Mouse (Mus musculus) kidney, embryonic 15.5 days (tissue): Measurements from ENCODE around the gene Sufu. TPM values are rescaled to one million over a fixed set of nuclear protein-coding genes. Genes with fewer than 3 reads are reported as not detected.

Experiments
- ATAC-seq: fragments of 200-750 bp; cut with Nextera tagmentation; replicated peaks from 2 replicates; pipeline ENCODE4 v1.8.0; 2017; ENCODE audit warnings: moderate TSS enrichment; ENCODE audit not compliant: low FRiP score
- H3K27ac ChIP-seq: fragments of 300-500 bp; sonication (generic); 2 replicates; pipeline ENCODE4 v1.5.1; 2015; ENCODE audit warnings: mild to moderate bottlenecking, inconsistent platforms
- H3K27me3 ChIP-seq: fragments of 300-500 bp; sonication (generic); 2 replicates; pipeline ENCODE4 v1.6.1; 2015; ENCODE audit warnings: inconsistent platforms
- H3K36me3 ChIP-seq: fragments of 300-500 bp; sonication (generic); 2 replicates; pipeline ENCODE4 v1.6.1; 2015; ENCODE audit warnings: inconsistent platforms
- H3K4me1 ChIP-seq: fragments of 300-500 bp; sonication (generic); 2 replicates; pipeline ENCODE4 v1.6.1; 2015; ENCODE audit warnings: inconsistent platforms
- H3K4me2 ChIP-seq: fragments of 300-500 bp; sonication (generic); 2 replicates; pipeline ENCODE4 v1.6.1; 2015; ENCODE audit warnings: moderate library complexity, mild to moderate bottlenecking, inconsistent platforms
- H3K4me3 ChIP-seq: fragments of 300-500 bp; sonication (generic); replicated peaks from 2 replicates; pipeline ENCODE4 v1.5.1; 2015; ENCODE audit warnings: mild to moderate bottlenecking, inconsistent platforms
- H3K9ac ChIP-seq: fragments of 300-500 bp; sonication (generic); 2 replicates; pipeline ENCODE4 v1.6.1; 2015; ENCODE audit warnings: mild to moderate bottlenecking, inconsistent platforms
- H3K9me3 ChIP-seq: fragments of 300-500 bp; sonication (generic); replicated peaks from 2 replicates; pipeline ENCODE4 v1.6.1; 2016; ENCODE audit warnings: inconsistent platforms
- WGBS: fragments of 180-500 bp; shearing (Covaris S2); methylation state at CpG from one replicate; pipeline ENCODE4 v1.1.7; 2015; ENCODE audit warnings: mixed read lengths; 5-methylcytosine and 5-hydroxymethylcytosine counted together
- polyA plus RNA-seq: library from polyadenylated mRNA; unstranded; fragments of >200 nt; fragmentation: Nextera tagmentation; extraction: Ambion mirVana; gene quantifications from 2 replicates; pipeline ENCODE4 v1.2.1, GENCODE M21; 2015

The Sufu gene
- polyA plus RNA-seq, 1 experiment from 2014 or later = 46.5 TPM

DNA sequence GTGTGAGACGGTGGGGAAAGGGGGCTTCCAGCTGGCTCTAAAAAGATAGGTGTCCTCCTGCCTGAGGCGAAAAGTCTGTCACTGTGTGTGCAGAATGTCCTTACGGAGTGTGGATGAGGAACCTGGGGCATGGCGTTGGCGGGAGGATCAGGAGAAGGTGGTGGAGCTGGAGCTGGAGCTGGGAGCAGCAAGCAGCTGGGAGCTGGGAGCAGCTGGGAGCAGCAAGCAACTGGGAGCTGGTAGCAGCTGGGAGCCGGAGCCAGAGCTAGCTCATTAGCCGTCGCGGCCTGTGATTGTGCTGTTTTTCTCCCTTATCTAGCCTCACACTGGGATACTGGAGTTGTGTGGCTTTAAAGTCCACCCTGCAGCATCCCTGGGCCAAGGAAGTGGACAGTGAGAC lies 19.6 kb downstream of the Sufu start:
- WGBS = 77% methylated on average over 9 of the region's 9 CpGs
- Histone ChIP-seq H3K4me1 (peaks cover 22% of the 10 kb centered on the region), H3K9ac (no peak overlapping the region), H3K36me3 (peaks cover under 1% of the 10 kb centered on the region; the same call in 1 of the 2 replicates), H3K4me2 (no peak overlapping the region), H3K27ac (no peak overlapping the region), H3K9me3 (no peaks in the 10 kb centered on the region), H3K4me3 (no peak overlapping the region), H3K27me3 (no peaks in the 10 kb centered on the region)
- ATAC-seq = no peak

DNA sequence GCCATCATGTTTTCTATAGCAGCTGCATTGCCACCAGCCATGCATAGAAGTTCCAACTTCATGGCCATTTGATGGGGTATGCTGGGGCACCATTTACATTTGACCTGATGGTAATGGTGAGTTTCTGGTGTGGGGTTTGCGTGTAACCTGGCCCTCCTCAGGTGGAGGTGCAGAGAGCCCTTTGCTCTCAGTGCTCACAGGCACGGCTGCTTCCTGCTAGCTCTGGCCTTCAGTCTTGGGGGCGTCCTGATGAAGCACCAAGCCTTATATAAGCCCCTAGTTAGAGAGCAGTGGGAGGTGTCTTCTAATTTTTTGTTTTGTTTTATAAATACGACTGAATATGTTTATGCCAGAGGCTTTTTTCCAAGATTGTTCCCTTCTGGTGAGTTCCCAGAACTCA lies 21.4 kb downstream of the Sufu start:
- Histone ChIP-seq H3K4me2 (no peak overlapping the region), H3K9me3 (no peaks in the 10 kb centered on the region), H3K27me3 (no peaks in the 10 kb centered on the region), H3K27ac (no peak overlapping the region), H3K36me3 (no peaks in the 10 kb centered on the region), H3K9ac (no peak overlapping the region), H3K4me1 (peaks cover 38% of the 10 kb centered on the region), H3K4me3 (no peak overlapping the region)
- WGBS = 75% methylated on average over 4 of the region's 4 CpGs
- ATAC-seq = no peak

GRCm38 (mm10) chr19:46420410-46420809 lies 23.7 kb downstream of the Sufu start:
- 0 out of 2 replicates have a peak overlapping the region, but pooled peaks have one; percentile 37 for H3K27ac ChIP-seq
- no peak overlapping the region for H3K4me3 ChIP-seq
- H3K9ac ChIP-seq = no peak overlapping the region
- peaks cover 7% of the 10 kb centered on the region for H3K36me3 ChIP-seq
- H3K27me3 ChIP-seq = no peaks in the 10 kb centered on the region
- no peak for ATAC-seq
- H3K9me3 ChIP-seq = no peaks in the 10 kb centered on the region
- peaks cover 44% of the 10 kb centered on the region for H3K4me1 ChIP-seq
- H3K4me2 ChIP-seq = no peak overlapping the region
- 83% methylated on average over 7 of the region's 7 CpGs for WGBS

DNA sequence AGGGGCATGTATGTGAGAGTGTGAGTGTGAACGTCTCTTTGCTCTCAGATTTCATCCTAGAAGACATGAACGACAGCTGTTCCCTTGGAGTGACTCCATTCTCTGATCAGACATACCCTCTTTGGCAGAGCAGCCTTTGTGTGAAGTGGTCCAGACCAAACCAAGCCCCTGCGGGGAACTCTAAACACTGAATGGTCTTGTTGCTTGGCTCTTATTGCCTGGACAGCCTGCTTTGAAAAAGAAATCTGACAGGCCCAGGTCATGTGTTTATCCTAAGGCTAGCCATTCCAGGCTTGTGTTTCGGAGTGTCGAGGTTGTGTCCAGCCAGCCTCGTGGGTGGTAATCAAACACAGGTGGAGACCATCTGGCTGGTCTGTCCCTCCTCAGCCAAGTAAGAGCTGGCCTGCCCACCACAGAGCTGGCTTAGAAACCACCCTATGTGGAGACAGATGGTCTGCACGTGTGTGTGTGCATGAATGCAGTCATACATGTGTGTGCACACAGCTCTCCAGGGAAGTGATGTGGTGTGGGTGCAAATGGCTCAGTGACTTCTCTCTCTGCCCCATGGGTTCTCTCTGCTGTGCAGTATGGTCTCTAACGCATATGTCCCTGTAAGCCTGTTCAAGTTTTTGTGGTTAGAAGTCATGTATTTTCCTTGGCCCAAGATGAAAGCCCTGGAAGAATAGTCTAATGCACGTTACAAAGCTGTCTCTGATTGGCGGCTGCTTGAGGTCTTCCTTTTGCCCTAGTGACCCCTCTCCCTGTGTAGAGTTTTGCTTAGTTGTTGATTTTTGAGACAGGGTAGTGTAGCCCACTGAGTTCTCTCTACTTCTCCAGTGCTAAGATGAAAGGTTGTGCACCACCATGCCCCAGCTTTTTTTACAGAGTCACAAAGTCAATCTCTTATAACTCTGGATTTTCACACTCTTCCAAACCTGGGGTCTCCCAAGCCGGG lies 26.0 kb downstream of the Sufu start:
- 40% methylated on average over 11 of the region's 11 CpGs for WGBS
- H3K4me1 ChIP-seq = peaks cover 44% of the 10 kb centered on the region
- H3K36me3 ChIP-seq = peaks cover 27% of the 10 kb centered on the region
- no peak overlapping the region for H3K4me3 ChIP-seq
- H3K9ac ChIP-seq = no peak overlapping the region
- H3K9me3 ChIP-seq = no peaks in the 10 kb centered on the region
- H3K27me3 ChIP-seq = no peaks in the 10 kb centered on the region
- H3K4me2 ChIP-seq = no peak overlapping the region
- 0 out of 2 replicates have a peak, but pooled peaks have one; percentile 28 for ATAC-seq
- peak overlapping the region; percentile 73 for H3K27ac ChIP-seq

DNA sequence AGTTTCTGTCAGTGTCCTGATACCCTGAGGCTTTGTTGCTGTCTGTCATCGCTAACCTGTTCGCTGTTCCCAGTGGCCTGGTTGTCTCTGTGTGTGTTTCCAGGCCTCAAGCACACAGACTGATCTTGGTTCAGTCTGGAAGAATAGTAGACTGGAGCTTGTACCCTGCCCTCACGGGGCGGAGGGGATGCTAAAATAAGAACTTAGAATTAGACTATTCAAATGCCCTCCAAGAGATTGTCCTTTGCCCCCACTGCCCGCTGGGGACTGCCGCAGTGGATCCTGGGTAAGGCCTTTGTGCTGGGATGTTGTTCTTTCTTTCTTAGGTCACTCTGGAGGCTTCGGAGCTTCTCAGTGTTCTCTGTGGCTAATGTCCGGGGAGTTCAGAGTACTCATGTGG lies 28.6 kb downstream of the Sufu start:
- ATAC-seq = no peak; the same call in 1 of the 2 replicates
- Histone ChIP-seq H3K4me3 (no peak overlapping the region), H3K4me1 (peaks cover 29% of the 10 kb centered on the region), H3K27me3 (no peaks in the 10 kb centered on the region), H3K27ac (0 out of 2 replicates have a peak overlapping the region, but pooled peaks have one; percentile 30), H3K4me2 (no peak overlapping the region), H3K36me3 (peaks cover 41% of the 10 kb centered on the region), H3K9ac (no peak overlapping the region), H3K9me3 (peaks cover 5% of the 10 kb centered on the region; the same call in 1 of the 2 replicates)
- 90% methylated on average over 8 of the region's 8 CpGs for WGBS

- Histone ChIP-seq H3K27me3 (no peaks in the 10 kb centered on the region), H3K4me2 (no peak overlapping the region)
- 89% methylated on average over 12 of the region's 12 CpGs for WGBS
Measured at GRCm38 (mm10) chr19:46426488-46426887, 29.8 kb downstream of the Sufu start.

GRCm38 (mm10) chr19:46429250-46429649 lies 32.6 kb downstream of the Sufu start:
- ATAC-seq = no peak

More at GRCm38 (mm10) chr19:46426488-46426887, 29.8 kb downstream of the Sufu start:
- Histone ChIP-seq H3K36me3 (peaks cover 41% of the 10 kb centered on the region), H3K9ac (no peak overlapping the region), H3K4me1 (peaks cover 20% of the 10 kb centered on the region), H3K27ac (no peak overlapping the region), H3K9me3 (peaks cover 5% of the 10 kb centered on the region; the same call in 1 of the 2 replicates), H3K4me3 (no peak overlapping the region)
- ATAC-seq = no peak

DNA sequence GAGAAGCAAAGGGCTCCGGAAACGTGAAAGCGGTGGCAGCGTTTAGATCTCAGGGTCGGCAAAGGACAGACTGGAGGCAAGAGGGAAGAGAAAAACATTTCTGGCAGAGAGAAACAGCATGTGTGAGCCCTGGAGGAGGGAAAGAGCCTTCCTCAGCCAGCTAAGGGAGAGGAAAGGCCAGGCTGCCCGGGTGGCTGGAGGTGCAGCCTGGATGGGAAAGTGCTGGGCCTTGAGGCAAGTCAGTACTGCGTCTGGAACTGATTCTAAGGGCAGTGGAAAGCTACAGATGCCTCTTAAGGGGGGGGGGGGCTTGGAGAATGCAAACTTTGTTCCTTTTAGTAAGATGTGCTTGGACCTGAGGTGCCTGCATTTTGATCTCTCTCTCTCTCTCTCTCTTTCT lies 37.0 kb downstream of the Sufu start:
- Histone ChIP-seq H3K4me1 (peaks cover 17% of the 10 kb centered on the region), H3K4me2 (no peak overlapping the region), H3K27ac (no peak overlapping the region), H3K4me3 (no peak overlapping the region), H3K36me3 (peaks cover 4% of the 10 kb centered on the region), H3K27me3 (no peaks in the 10 kb centered on the region), H3K9me3 (peaks cover 5% of the 10 kb centered on the region; the same call in 1 of the 2 replicates), H3K9ac (no peak overlapping the region)
- no peak for ATAC-seq
- 64% methylated on average over 7 of the region's 7 CpGs for whole genome bisulfite sequencing

More at GRCm38 (mm10) chr19:46429250-46429649, 32.6 kb downstream of the Sufu start:
- H3K4me1 ChIP-seq = peaks cover 6% of the 10 kb centered on the region; the same call in 1 of the 2 replicates
- no peak overlapping the region for H3K27ac ChIP-seq
- no peak overlapping the region for H3K9ac ChIP-seq
- no peak overlapping the region for H3K4me2 ChIP-seq
- H3K36me3 ChIP-seq = peaks cover 41% of the 10 kb centered on the region
- H3K4me3 ChIP-seq = no peak overlapping the region
- peaks cover 5% of the 10 kb centered on the region; the same call in 1 of the 2 replicates for H3K9me3 ChIP-seq
- no peaks in the 10 kb centered on the region for H3K27me3 ChIP-seq

GRCm38 (mm10) chr19:46434148-46434547 lies 37.5 kb downstream of the Sufu start:
- no peak overlapping the region for H3K4me3 ChIP-seq
- H3K4me1 ChIP-seq = peaks cover 17% of the 10 kb centered on the region
- no peak for ATAC-seq
- WGBS = 62% methylated on average over 9 of the region's 9 CpGs
- no peak overlapping the region for H3K27ac ChIP-seq
- H3K27me3 ChIP-seq = no peaks in the 10 kb centered on the region
- H3K4me2 ChIP-seq = no peak overlapping the region
- peaks cover under 1% of the 10 kb centered on the region; the same call in 1 of the 2 replicates for H3K9me3 ChIP-seq
- no peaks in the 10 kb centered on the region for H3K36me3 ChIP-seq
- no peak overlapping the region for H3K9ac ChIP-seq

DNA sequence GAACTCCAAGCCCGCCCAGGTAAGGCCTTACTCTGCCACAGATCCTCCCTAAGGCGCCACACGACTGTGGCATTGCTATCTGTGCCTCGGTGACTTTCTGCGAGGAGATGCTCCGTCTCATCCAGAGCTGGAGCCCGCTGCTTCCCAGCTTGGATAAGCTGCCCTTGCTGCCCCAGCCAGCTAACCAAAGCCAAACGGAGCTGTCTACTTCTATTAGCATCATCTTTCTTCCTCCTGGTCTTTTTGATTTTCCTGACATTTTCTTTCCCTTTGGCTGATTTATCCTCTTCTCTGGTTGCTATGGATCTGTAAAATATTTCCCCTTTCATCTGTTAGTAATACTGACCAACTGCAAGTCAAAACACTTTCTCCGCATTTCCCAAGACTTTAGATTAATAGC lies 37.9 kb downstream of the Sufu start:
- H3K9ac ChIP-seq = no peak overlapping the region
- H3K9me3 ChIP-seq = no peaks in the 10 kb centered on the region
- H3K36me3 ChIP-seq = no peaks in the 10 kb centered on the region
- no peak overlapping the region for H3K4me3 ChIP-seq
- peaks cover 19% of the 10 kb centered on the region for H3K4me1 ChIP-seq
- no peak overlapping the region for H3K4me2 ChIP-seq
- no peak overlapping the region for H3K27ac ChIP-seq
- no peak for ATAC-seq
- no peaks in the 10 kb centered on the region for H3K27me3 ChIP-seq
- 77% methylated on average over 9 of the region's 9 CpGs for WGBS

- Histone ChIP-seq H3K4me1 (peaks cover 26% of the 10 kb centered on the region), H3K9ac (no peak overlapping the region), H3K4me2 (no peak overlapping the region), H3K27ac (no peak overlapping the region), H3K4me3 (no peak overlapping the region), H3K27me3 (no peaks in the 10 kb centered on the region), H3K9me3 (no peaks in the 10 kb centered on the region), H3K36me3 (no peaks in the 10 kb centered on the region)
- WGBS = 13% methylated on average over 7 of the region's 7 CpGs
- no peak for ATAC-seq
Measured at GRCm38 (mm10) chr19:46435492-46435891, 38.8 kb downstream of the Sufu start.

DNA sequence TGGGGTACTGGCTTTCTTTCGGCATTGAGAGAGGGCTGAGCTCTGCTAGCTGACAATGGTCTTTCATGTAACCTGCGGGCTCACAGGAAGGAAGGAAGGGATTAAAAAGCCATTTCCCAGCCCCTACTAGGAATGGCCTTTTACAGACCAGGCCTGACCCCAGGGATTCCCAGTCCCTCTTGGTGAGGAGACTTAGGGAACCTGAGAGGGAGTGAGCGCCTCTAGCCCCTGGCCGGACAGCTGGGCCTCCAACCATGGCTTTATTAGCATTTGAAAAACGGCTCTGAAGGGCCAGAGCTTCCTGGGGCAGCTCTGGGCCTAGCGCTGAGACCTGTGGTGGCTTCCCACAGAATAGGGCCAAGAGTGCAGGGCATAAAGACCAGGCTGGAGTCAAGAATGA lies 46.8 kb downstream of the Sufu start:
- no peak for ATAC-seq
- 24% methylated on average over 6 of the region's 6 CpGs for WGBS
- H3K9me3 ChIP-seq = no peaks in the 10 kb centered on the region
- peak overlapping the region; percentile 67 for H3K27ac ChIP-seq
- no peaks in the 10 kb centered on the region for H3K36me3 ChIP-seq
- H3K4me1 ChIP-seq = peaks cover 58% of the 10 kb centered on the region
- H3K9ac ChIP-seq = no peak overlapping the region
- no peaks in the 10 kb centered on the region for H3K27me3 ChIP-seq
- H3K4me3 ChIP-seq = no peak overlapping the region
- no peak overlapping the region for H3K4me2 ChIP-seq
